Mouse (Mus musculus): ENCODE measurements around the gene Dmrtc1a. TPM values are rescaled to one million over a fixed set of nuclear protein-coding genes. Genes with fewer than 3 reads are reported as not detected.

Dmrtc1a gene
- polyA plus RNA-seq (2012) = not detected in 2 replicates

DNA sequence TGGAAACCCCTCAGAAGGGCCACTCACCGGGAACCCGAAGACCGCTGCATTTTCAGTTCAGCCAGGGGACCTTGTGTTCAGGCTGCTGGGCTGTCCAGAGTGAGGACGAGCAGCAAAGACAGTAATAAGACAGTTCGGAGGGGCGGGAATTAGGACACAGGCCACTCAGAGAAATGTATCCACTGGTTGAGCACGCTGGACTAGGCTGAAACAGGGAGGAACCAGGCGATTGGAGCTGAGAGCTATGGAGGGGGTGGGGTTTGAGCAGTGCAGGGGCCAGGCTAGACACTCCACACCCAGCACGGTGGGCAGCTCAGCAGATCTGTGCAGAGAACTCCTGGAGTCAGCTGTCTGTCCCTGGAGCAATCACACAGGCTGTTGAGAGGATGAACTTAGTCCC lies at the start of gene Dmrtc1a, which contains the start of gene 1700011M02Rik:
Dmrtc1a (minus strand) TSS at position 101 of the 400 bp plus-strand sequence.
1700011M02Rik (plus strand) TSS at position 319 of the 400 bp plus-strand sequence.

GRCm38 (mm10) chrX:102928072-102928471 lies 19.6 kb upstream of the Dmrtc1a start, which contains the start of gene 1700018G05Rik:
TSS of gene 1700018G05Rik (plus strand) at chrX:102928372.

GRCm38 (mm10) chrX:102867871-102868270 lies 40.6 kb downstream of the Dmrtc1a start, which contains the start of gene 1700031F05Rik:
TSS of gene 1700031F05Rik (minus strand) at chrX:102867971.

DNA sequence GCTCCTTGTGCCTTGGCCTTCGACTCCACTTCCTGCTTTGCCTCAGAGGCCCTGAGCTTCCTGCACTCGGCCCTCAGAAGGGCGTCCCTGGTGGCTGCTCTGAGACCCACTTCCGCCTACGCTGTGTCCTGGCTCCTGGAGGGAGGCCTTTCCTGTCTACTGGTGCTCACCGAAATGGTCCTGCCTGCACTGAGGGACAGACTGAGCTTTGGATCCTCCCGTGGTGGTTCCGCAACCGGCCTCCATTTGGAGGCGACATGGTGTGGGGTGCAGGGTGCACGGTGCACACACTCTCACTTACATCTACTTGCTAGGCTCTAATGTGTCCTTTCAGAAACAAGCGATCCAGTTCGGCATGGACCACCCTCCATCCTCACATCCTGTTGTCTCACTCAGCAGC lies 54.0 kb downstream of the Dmrtc1a start, which contains the start of gene Dmrtc1c2:
Dmrtc1c2 (minus strand) TSS at position 101 of the 400 bp plus-strand sequence.

Other genes with a start within 250 kb of the Dmrtc1a start
- not detected in 2 replicates for gene Gm3880, start 221.7 kb downstream of the Dmrtc1a start, polyA plus RNA-seq (2012)
- not detected in 2 replicates for gene Gm9112, start 201.1 kb downstream of the Dmrtc1a start, polyA plus RNA-seq (2012)
- not detected in 2 replicates for gene Dmrtc1b, start 200.8 kb downstream of the Dmrtc1a start, polyA plus RNA-seq (2012)
- not detected in 2 replicates for gene Dmrtc1c1, start 105.7 kb downstream of the Dmrtc1a start, polyA plus RNA-seq (2012)
- gene Dmrtc1c2, start 54.1 kb downstream of the Dmrtc1a start, polyA plus RNA-seq (2012) = not detected in 2 replicates
- gene 1700031F05Rik, start 40.7 kb downstream of the Dmrtc1a start, polyA plus RNA-seq (2012) = not detected in 2 replicates
- not detected in 2 replicates for gene 1700011M02Rik, start 218 bp upstream of the Dmrtc1a start, polyA plus RNA-seq (2012)
- not detected in 2 replicates for gene 1700018G05Rik, start 19.7 kb upstream of the Dmrtc1a start, polyA plus RNA-seq (2012)

Data from megakaryocyte-erythroid progenitor cell, adult 5 weeks (primary cell).